Mouse (Mus musculus): ENCODE measurements around the gene Sipa1l3.

Gene Sipa1l3

GRCm38 (mm10) chr7:29444070-29444469 is 74.4 kb downstream of the Sipa1l3 start:
- no peak for DNase-seq (ENCODE audit: low spot score in 2 of 2)

- DNase-seq (ENCODE audit: low spot score in 2 of 2), result no peak
Measured at GRCm38 (mm10) chr7:29441793-29442192, 76.6 kb downstream of the Sipa1l3 start.

GRCm38 (mm10) chr7:29441151-29441550 is 77.3 kb downstream of the Sipa1l3 start:
- no peak for DNase-seq (ENCODE audit: low spot score in 2 of 2)

- no peak for DNase-seq (ENCODE audit: low spot score in 2 of 2)
Measured at GRCm38 (mm10) chr7:29438655-29439282, 79.7 kb downstream of the Sipa1l3 start.

- no peak for DNase-seq (ENCODE audit: low spot score in 2 of 2)
Measured at GRCm38 (mm10) chr7:29438204-29438603, 80.2 kb downstream of the Sipa1l3 start.

GRCm38 (mm10) chr7:29437072-29437471 is 81.4 kb downstream of the Sipa1l3 start:
- no peak for DNase-seq (ENCODE audit: low spot score in 2 of 2)

- no peak for DNase-seq (ENCODE audit: low spot score in 2 of 2)
Measured at GRCm38 (mm10) chr7:29434313-29435035, 84.0 kb downstream of the Sipa1l3 start.

GRCm38 (mm10) chr7:29433725-29434124 is 84.7 kb downstream of the Sipa1l3 start:
- DNase-seq (ENCODE audit: low spot score in 2 of 2), result no peak

- DNase-seq (ENCODE audit: low spot score in 2 of 2), result no peak
Measured at GRCm38 (mm10) chr7:29432947-29433553, 85.4 kb downstream of the Sipa1l3 start.

- no peak for DNase-seq (ENCODE audit: low spot score in 2 of 2)
Measured at GRCm38 (mm10) chr7:29432180-29432946, 86.1 kb downstream of the Sipa1l3 start.

- DNase-seq (ENCODE audit: low spot score in 2 of 2), result no peak
Measured at GRCm38 (mm10) chr7:29430739-29431211, 87.7 kb downstream of the Sipa1l3 start.

- no peak for DNase-seq (ENCODE audit: low spot score in 2 of 2)
Measured at GRCm38 (mm10) chr7:29426056-29426455, 92.4 kb downstream of the Sipa1l3 start.

GRCm38 (mm10) chr7:29425413-29425827 is 93.0 kb downstream of the Sipa1l3 start:
- no peak for DNase-seq (ENCODE audit: low spot score in 2 of 2)

GRCm38 (mm10) chr7:29424690-29425089 is 93.8 kb downstream of the Sipa1l3 start:
- no peak for DNase-seq (ENCODE audit: low spot score in 2 of 2)

- no peak for DNase-seq (ENCODE audit: low spot score in 2 of 2)
Measured at GRCm38 (mm10) chr7:29421909-29422244, 96.6 kb downstream of the Sipa1l3 start.

GRCm38 (mm10) chr7:29421240-29421908 is 97.1 kb downstream of the Sipa1l3 start:
- DNase-seq (ENCODE audit: low spot score in 2 of 2), result no peak

- no peak for DNase-seq (ENCODE audit: low spot score in 2 of 2)
Measured at GRCm38 (mm10) chr7:29419836-29420235, 98.6 kb downstream of the Sipa1l3 start.

- DNase-seq (ENCODE audit: low spot score in 2 of 2), result no peak
Measured at GRCm38 (mm10) chr7:29418231-29418630, 100.2 kb downstream of the Sipa1l3 start.

- DNase-seq (ENCODE audit: low spot score in 2 of 2), result no peak
Measured at GRCm38 (mm10) chr7:29417332-29418069, 100.9 kb downstream of the Sipa1l3 start.

- DNase-seq (ENCODE audit: low spot score in 2 of 2), result no peak
Measured at GRCm38 (mm10) chr7:29416906-29417305, 101.5 kb downstream of the Sipa1l3 start.
